Mouse (Mus musculus): ENCODE data around the gene Olfr477. TPM values are rescaled to one million over a fixed set of nuclear protein-coding genes. Genes with fewer than 3 reads are reported as not detected.

The Olfr477 gene
- 0.18 TPM for total RNA-seq (2023)

GRCm38 (mm10) chr7:107986393-107986792 is at the start of gene Olfr477:
Gene Olfr477, plus strand, starts transcription at chr7:107986693.

GRCm38 (mm10) chr7:107954343-107954742 is 32.1 kb upstream of the Olfr477 start, which contains the start of gene Olfr474:
Gene Olfr474, plus strand, starts transcription at chr7:107954643.

GRCm38 (mm10) chr7:107964503-107964902 is 22.0 kb upstream of the Olfr477 start, which contains the start of gene Olfr476:
Gene Olfr476, plus strand, starts transcription at chr7:107964803.

GRCm38 (mm10) chr7:108033889-108034288 is 47.4 kb downstream of the Olfr477 start, which contains the start of gene Olfr478:
Gene Olfr478, minus strand, starts transcription at chr7:108033989.

Other genes starting within 250 kb of the Olfr477 start
- not detected for gene Cyb5r2, start 228.7 kb upstream of the Olfr477 start, total RNA-seq (2023)
- gene Ovch2, start 185.5 kb upstream of the Olfr477 start, total RNA-seq (2023): not detected
- gene Olfr467, start 174.4 kb upstream of the Olfr477 start, total RNA-seq (2023): not detected
- not detected for gene Olfr469, start 161.2 kb upstream of the Olfr477 start, total RNA-seq (2023)
- gene Olfr470, start 139.2 kb upstream of the Olfr477 start, total RNA-seq (2023): not detected
- gene Olfr472, start 88.8 kb upstream of the Olfr477 start, total RNA-seq (2023): 0.18 TPM
- gene Olfr473, start 56.2 kb upstream of the Olfr477 start, total RNA-seq (2023): not detected
- not detected for gene Olfr474, start 32.0 kb upstream of the Olfr477 start, total RNA-seq (2023)
- gene Olfr476, start 21.9 kb upstream of the Olfr477 start, total RNA-seq (2023): not detected
- not detected for gene Olfr478, start 47.3 kb downstream of the Olfr477 start, total RNA-seq (2023)
- gene Olfr479, start 64.0 kb downstream of the Olfr477 start, total RNA-seq (2023): not detected
- gene Olfr480, start 80.7 kb downstream of the Olfr477 start, total RNA-seq (2023): not detected
- not detected for gene Olfr481, start 93.2 kb downstream of the Olfr477 start, total RNA-seq (2023)
- gene Olfr482, start 110.9 kb downstream of the Olfr477 start, total RNA-seq (2023): 1.3 TPM
- not detected for gene Olfr483, start 114.2 kb downstream of the Olfr477 start, total RNA-seq (2023)
- not detected for gene Olfr484, start 140.8 kb downstream of the Olfr477 start, total RNA-seq (2023)
- not detected for gene Olfr485, start 173.2 kb downstream of the Olfr477 start, total RNA-seq (2023)
- not detected for gene Olfr486, start 186.0 kb downstream of the Olfr477 start, total RNA-seq (2023)
- gene Olfr487, start 227.9 kb downstream of the Olfr477 start, total RNA-seq (2023): not detected

Measured in CD8-positive naive resting alpha-beta T cell, adult 57 days (primary cell).